Comparison of ENCODE assay signal across 10 mouse cellular contexts in genomic region chr1:163383442-163384027, GRCm38 (mm10). TPM values are rescaled to one million over a fixed set of nuclear protein-coding genes. Genes with fewer than 3 reads are reported as not detected.
DNase-seq lines count a peak whose midpoint lies in the region; ATAC-seq and TF ChIP-seq lines count a peak whose summit lies in the region.
"Had no signal": no experiment of that assay in that cellular context is flagged by ENCODE, and none has a peak within 500 bp of the region (broad histone marks: within the 10 kb centered on the region; RNA-seq: fewer than 3 reads in every experiment).

No protein-coding gene starts in this region.

- H3K9ac ChIP-seq in hindbrain, embryonic 11.5 days (ENCODE audit: low read depth, low read length) = no peak overlapping the region
- H3K9ac ChIP-seq in hindbrain, postnatal 0 days (replicated peaks; ENCODE audit: low read length) = no peak overlapping the region
- no peak overlapping the region for H3K9ac ChIP-seq in MEL (ENCODE audit: control insufficient read depth, low read depth, low read length, poor library complexity, severe bottlenecking)
- H3K9ac ChIP-seq in forebrain, embryonic 11.5 days (ENCODE audit: low read length) = no peak overlapping the region
- H3K9ac ChIP-seq: neural tube, embryonic 12.5 days had no signal

- peaks cover 2% of the 10 kb centered on the region; the same call in 1 of the 2 replicates for H3K36me3 ChIP-seq in hindbrain, embryonic 11.5 days (ENCODE audit: control insufficient read depth, insufficient read depth, low read length)
- H3K36me3 ChIP-seq in hindbrain, postnatal 0 days (ENCODE audit: insufficient read depth, low read length) = peaks cover 15% of the 10 kb centered on the region
- peaks cover 8 to 11% of the 10 kb centered on the region in 2 experiments for H3K36me3 ChIP-seq in MEL (ENCODE audit: control insufficient read depth in 1 of 2, insufficient read depth in 2 of 2, low read length in 2 of 2)
- H3K36me3 ChIP-seq in forebrain, embryonic 11.5 days (ENCODE audit: control insufficient read depth, insufficient read depth, low read length) = no peaks in the 10 kb centered on the region

- ATAC-seq in hindbrain, embryonic 11.5 days (ENCODE audit: low FRiP score) = no peak
- no peak for ATAC-seq in hindbrain, postnatal 0 days
- peak; percentile 78 for ATAC-seq in megakaryocyte, adult 5-6 weeks (ENCODE audit: poor library complexity, severe bottlenecking)
- ATAC-seq in forebrain, embryonic 11.5 days (replicated peaks; ENCODE audit: low FRiP score) = no peak

- peak; percentile 51 to 83 for TF ChIP-seq EP300 in MEL (IDR thresholded peaks at IDR 0.05; ENCODE audit: low read depth in 1 of 2, low read length in 2 of 2)

- no peak overlapping the region for H3K4me3 ChIP-seq in hindbrain, embryonic 11.5 days (ENCODE audit: low read depth, low read length)
- H3K4me3 ChIP-seq in hindbrain, postnatal 0 days (ENCODE audit: low read length) = no peak overlapping the region
- no peak overlapping the region for H3K4me3 ChIP-seq in MEL (ENCODE audit: control insufficient read depth in 1 of 2, insufficient read depth in 1 of 2, low read depth in 2 of 2, low read length in 2 of 2)
- no peak overlapping the region for H3K4me3 ChIP-seq in embryonic fibroblast, embryonic 13.5 days (ENCODE audit: insufficient read depth, low read length)
- H3K4me3 ChIP-seq in forebrain, embryonic 11.5 days (ENCODE audit: low read depth, low read length) = no peak overlapping the region
- H3K4me3 ChIP-seq: neural tube, embryonic 12.5 days had no signal

- H3K27ac ChIP-seq in hindbrain, embryonic 11.5 days (ENCODE audit: low read depth, low read length) = no peak overlapping the region
- H3K27ac ChIP-seq in hindbrain, postnatal 0 days = no peak overlapping the region
- H3K27ac ChIP-seq in MEL (ENCODE audit: control insufficient read depth, low read depth, low read length) = no peak overlapping the region
- H3K27ac ChIP-seq in embryonic fibroblast, embryonic 13.5 days (ENCODE audit: insufficient read depth, low read length) = peak overlapping the region; percentile 90
- H3K27ac ChIP-seq in forebrain, embryonic 11.5 days (ENCODE audit: low read depth, low read length) = no peak overlapping the region
- H3K27ac ChIP-seq: neural tube, embryonic 12.5 days had no signal

- intact Hi-C loops in left cerebral cortex, postnatal 25 days (cut with DNase I) = no loop called here

- TF ChIP-seq CTCF in hindbrain, postnatal 0 days (IDR thresholded peaks at IDR 0.05; ENCODE audit: low read depth) = no peak
- no peak for TF ChIP-seq CTCF in MEL (IDR thresholded peaks at IDR 0.05 in 2 of 3, conservative IDR thresholded peaks at IDR 0.05 in 1 of 3; ENCODE audit: control insufficient read depth in 1 of 3, insufficient read depth in 1 of 3, low read depth in 2 of 3, low read length in 3 of 3, poor library complexity in 1 of 3, severe bottlenecking in 1 of 3)
- TF ChIP-seq CTCF in embryonic fibroblast, embryonic 13.5 days (IDR thresholded peaks at IDR 0.05; ENCODE audit: borderline replicate concordance, insufficient read depth, low read length) = no peak

- no peaks in the 10 kb centered on the region for H3K79me2 ChIP-seq in MEL (ENCODE audit: control insufficient read depth, insufficient read depth, low read length, poor library complexity)

- H3K9me3 ChIP-seq in hindbrain, embryonic 11.5 days (ENCODE audit: control insufficient read depth, low read length) = no peaks in the 10 kb centered on the region
- H3K9me3 ChIP-seq in hindbrain, postnatal 0 days (ENCODE audit: low read length) = no peaks in the 10 kb centered on the region
- H3K9me3 ChIP-seq in MEL (replicated peaks; ENCODE audit: insufficient read depth, low read length) = no peaks in the 10 kb centered on the region
- no peaks in the 10 kb centered on the region for H3K9me3 ChIP-seq in forebrain, embryonic 11.5 days (ENCODE audit: control insufficient read depth, low read length)
- H3K9me3 ChIP-seq: neural tube, embryonic 12.5 days had no signal

- DNase-seq in hindbrain, embryonic 11.5 days (ENCODE audit: low spot score) = peak; percentile 5
- DNase-seq in hindbrain, postnatal 0 days (ENCODE audit: low spot score) = no peak
- peak; percentile 76 for DNase-seq in MEL (ENCODE audit: low read depth, low spot score)
- no peak for DNase-seq in left cerebral cortex, postnatal 25 days (ENCODE audit: low spot score in 2 of 2)
- DNase-seq in frontal cortex, postnatal 25 days (ENCODE audit: low spot score in 2 of 2) = no peak
- DNase-seq in forebrain, embryonic 11.5 days (ENCODE audit: low spot score) = no peak
- DNase-seq: heart, postnatal 4 days had no signal

- no peaks in the 10 kb centered on the region for H3K4me1 ChIP-seq in hindbrain, embryonic 11.5 days (replicated peaks; ENCODE audit: control insufficient read depth, insufficient read depth, low read length)
- no peaks in the 10 kb centered on the region for H3K4me1 ChIP-seq in hindbrain, postnatal 0 days (ENCODE audit: insufficient read depth, low read length)
- H3K4me1 ChIP-seq in MEL (ENCODE audit: control insufficient read depth in 1 of 2, insufficient read depth in 2 of 2, low read length in 2 of 2) = peaks cover 6 to 13% of the 10 kb centered on the region in 2 experiments
- peaks cover 31% of the 10 kb centered on the region for H3K4me1 ChIP-seq in embryonic fibroblast, embryonic 13.5 days (ENCODE audit: control insufficient read depth, insufficient read depth, low read length)
- no peaks in the 10 kb centered on the region for H3K4me1 ChIP-seq in forebrain, embryonic 11.5 days (replicated peaks; ENCODE audit: control insufficient read depth, insufficient read depth, low read length)
- H3K4me1 ChIP-seq: neural tube, embryonic 12.5 days had no signal

- no peak for TF ChIP-seq RAD21 in MEL (IDR thresholded peaks at IDR 0.05; ENCODE audit: low read depth, low read length)

- TF ChIP-seq POLR2A in MEL (IDR thresholded peaks at IDR 0.05; ENCODE audit: control insufficient read depth in 1 of 2, insufficient read depth in 1 of 2, low read depth in 1 of 2, low read length in 2 of 2, poor library complexity in 1 of 2) = no peak
- TF ChIP-seq POLR2A in embryonic fibroblast, embryonic 13.5 days (IDR thresholded peaks at IDR 0.05; ENCODE audit: low read depth, low read length) = no peak

- 69% methylated on average over 5 of the region's 5 CpGs for WGBS in hindbrain, embryonic 11.5 days
- 81% methylated on average over 5 of the region's 5 CpGs for WGBS in hindbrain, postnatal 0 days
- WGBS in forebrain, embryonic 11.5 days = 79% methylated on average over 5 of the region's 5 CpGs

- no peak overlapping the region for H3K4me2 ChIP-seq in hindbrain, embryonic 11.5 days (replicated peaks; ENCODE audit: low read depth, low read length)
- H3K4me2 ChIP-seq in hindbrain, postnatal 0 days (ENCODE audit: low read depth, low read length) = no peak overlapping the region
- H3K4me2 ChIP-seq in forebrain, embryonic 11.5 days (ENCODE audit: low read depth, low read length, severe bottlenecking) = no peak overlapping the region
- H3K4me2 ChIP-seq: neural tube, embryonic 12.5 days had no signal

- H3K27me3 ChIP-seq in hindbrain, embryonic 11.5 days (ENCODE audit: control insufficient read depth, insufficient read depth, low read length) = no peaks in the 10 kb centered on the region
- no peaks in the 10 kb centered on the region for H3K27me3 ChIP-seq in hindbrain, postnatal 0 days (ENCODE audit: insufficient read depth, low read length)
- no peaks in the 10 kb centered on the region; a peak in 1 of 4 replicates for H3K27me3 ChIP-seq in MEL (ENCODE audit: control insufficient read depth in 1 of 2, insufficient read depth in 2 of 2, low read length in 2 of 2)
- no peaks in the 10 kb centered on the region for H3K27me3 ChIP-seq in forebrain, embryonic 11.5 days (ENCODE audit: control insufficient read depth, insufficient read depth, low read length)
- H3K27me3 ChIP-seq: neural tube, embryonic 12.5 days had no signal

TF ChIP-seq in MEL, 35 proteins besides CTCF, POLR2A, EP300 and RAD21 (continues in another document):
- TF ChIP-seq MAFK (IDR thresholded peaks at IDR 0.05; ENCODE audit: borderline replicate concordance, low read depth, low read length) (peak; percentile 89), JUND (IDR thresholded peaks at IDR 0.05; ENCODE audit: low read depth, low read length) (no peak), POLR2AphosphoS5 (IDR thresholded peaks at IDR 0.05; ENCODE audit: borderline replicate concordance, low read depth, low read length) (no peak), GATA1 (IDR thresholded peaks at IDR 0.05; ENCODE audit: low read depth, low read length) (peak; percentile 85), RCOR1 (IDR thresholded peaks at IDR 0.05; ENCODE audit: low read depth, low read length) (peak; percentile 46; the same call in 1 of the 2 replicates), MAX (IDR thresholded peaks at IDR 0.05; ENCODE audit: low read length) (no peak), TCF12 (IDR thresholded peaks at IDR 0.05; ENCODE audit: low read depth, low read length) (0 out of 2 replicates have a peak, but pooled peaks have one; percentile 33), POLR2AphosphoS2 (IDR thresholded peaks at IDR 0.05; ENCODE audit: low read length) (no peak), ZMIZ1 (IDR thresholded peaks at IDR 0.05; ENCODE audit: low read depth, low read length) (no peak), TAL1 (IDR thresholded peaks at IDR 0.05; ENCODE audit: low read length) (peak; percentile 28; the same call in 1 of the 2 replicates), ELF1 (IDR thresholded peaks at IDR 0.05; ENCODE audit: low read depth, low read length) (no peak), MXI1 (IDR thresholded peaks at IDR 0.05; ENCODE audit: low read depth, low read length) (no peak), USF1 (IDR thresholded peaks at IDR 0.05; ENCODE audit: low read depth, low read length) (no peak), MYC (IDR thresholded peaks at IDR 0.05; ENCODE audit: low read depth, low read length) (no peak), MYB (IDR thresholded peaks at IDR 0.05; ENCODE audit: low read depth, low read length) (no peak), ETS1 (IDR thresholded peaks at IDR 0.05; ENCODE audit: low read depth, low read length) (peak; percentile 56)

RNA-seq across cellular contexts. Expression of gene Gorab, which starts 19.9 kb away (rescaled TPM):
- 25.1 and 31.5 TPM in 2 replicates for polyA plus RNA-seq in hindbrain, embryonic 11.5 days (2014; fragmentation: Nextera tagmentation; extraction: Ambion mirVana)
- 8.1 and 10.6 TPM in 2 replicates for total RNA-seq in hindbrain, postnatal 0 days (2014; rRNA removed)
- 15.5 and 16.6 TPM in 2 replicates for polyA plus RNA-seq in hindbrain, postnatal 0 days (2015; fragmentation: Nextera tagmentation; extraction: Ambion mirVana)
- 3.3 and 3.5 TPM in 2 replicates for total RNA-seq in MEL (2012; rRNA removed)
- polyA plus RNA-seq in MEL (2012; ENCODE audit: insufficient read depth in 1 of 2, insufficient read length in 2 of 2, low read depth in 1 of 2, low replicate concordance in 2 of 2, missing spikeins in 1 of 2) = 1 to 10 TPM in 1 of 2 experiments, not detected in 1; 4.2 TPM
- 25.3 and 27.4 TPM in 2 replicates for polyA plus RNA-seq in embryonic fibroblast, embryonic 13.5 days (2011; ENCODE audit: insufficient read length, low read depth, missing spikeins)
- 5.3 and 7.7 TPM in 2 replicates for total RNA-seq in megakaryocyte, adult 5-6 weeks (2015)
- total RNA-seq in megakaryocyte, adult 5-6 weeks (2017) = 6.6 and 9.8 TPM in 2 replicates
- 10 to 100 TPM; 12.1 to 12.9 TPM for total RNA-seq in left cerebral cortex, postnatal 25 days (2021)
- 30.9 and 31.5 TPM in 2 replicates for polyA plus RNA-seq in forebrain, embryonic 11.5 days (2014; fragmentation: Nextera tagmentation; extraction: Ambion mirVana)

Comparison
In these comparisons a context has a peak if more than half of its experiments do, and no peak if none do; other contexts are left out.
1. DNase-seq: peak in hindbrain, embryonic 11.5 days (single experiment) and MEL (single experiment); none in hindbrain, postnatal 0 days (single experiment), left cerebral cortex, postnatal 25 days (0 of 2), frontal cortex, postnatal 25 days (0 of 2) and forebrain, embryonic 11.5 days (single experiment).